Mouse (Mus musculus): ENCODE results near the gene Olfr648. TPM values are rescaled to one million over a fixed set of nuclear protein-coding genes. Genes with fewer than 3 reads are reported as not detected.

The Olfr648 gene
- polyA plus RNA-seq, 1 experiment, result not detected

GRCm38 (mm10) chr7:104195885-104196284 lies 12.7 kb upstream of the Olfr648 start, which contains the start of gene Olfr649:
Gene Olfr649 (minus strand): TSS chr7:104195985.
- Histone ChIP-seq H3K27ac (ENCODE audit: insufficient read depth, low read depth, low read length) (no peak within 1 kb of the TSS), H3K27me3 (replicated peaks; ENCODE audit: control insufficient read depth, insufficient read depth, low read length) (no peaks in the 10 kb centered on the region), H3K36me3 (ENCODE audit: control insufficient read depth, insufficient read depth, low read length) (no peaks in the 10 kb centered on the region), H3K4me3 (ENCODE audit: insufficient read depth, low read depth, low read length) (no peak within 1 kb of the TSS), H3K4me1 (ENCODE audit: control insufficient read depth, insufficient read depth, low read length) (no peaks in the 10 kb centered on the region)
- 79% methylated on average over 6 of the region's 6 CpGs for WGBS
- no peak for DNase-seq
- TF ChIP-seq CTCF (conservative IDR thresholded peaks at IDR 0.05; ENCODE audit: insufficient read depth, insufficient read length, low read depth, low read length), result no peak
- no peak for TF ChIP-seq POLR2A (IDR thresholded peaks at IDR 0.05; ENCODE audit: low read depth, low read length)

- H3K4me3 ChIP-seq (ENCODE audit: insufficient read depth, low read depth, low read length), result no peak overlapping the region
- TF ChIP-seq CTCF (conservative IDR thresholded peaks at IDR 0.05; ENCODE audit: insufficient read depth, insufficient read length, low read depth, low read length), result no peak
- no peak for TF ChIP-seq POLR2A (IDR thresholded peaks at IDR 0.05; ENCODE audit: low read depth, low read length)
- no peak for DNase-seq
- no peak overlapping the region for H3K27ac ChIP-seq (ENCODE audit: insufficient read depth, low read depth, low read length)
- H3K36me3 ChIP-seq (ENCODE audit: control insufficient read depth, insufficient read depth, low read length), result no peaks in the 10 kb centered on the region
- H3K4me1 ChIP-seq (ENCODE audit: control insufficient read depth, insufficient read depth, low read length), result no peaks in the 10 kb centered on the region
- H3K27me3 ChIP-seq (replicated peaks; ENCODE audit: control insufficient read depth, insufficient read depth, low read length), result no peaks in the 10 kb centered on the region
- 65% methylated on average over 9 of the region's 9 CpGs for WGBS
These were observed 8.1 kb upstream of the Olfr648 start for GRCm38 (mm10) chr7:104191275-104191674.

- Histone ChIP-seq H3K4me3 (ENCODE audit: insufficient read depth, low read depth, low read length) (no peak overlapping the region), H3K27me3 (replicated peaks; ENCODE audit: control insufficient read depth, insufficient read depth, low read length) (no peaks in the 10 kb centered on the region), H3K36me3 (ENCODE audit: control insufficient read depth, insufficient read depth, low read length) (no peaks in the 10 kb centered on the region), H3K27ac (ENCODE audit: insufficient read depth, low read depth, low read length) (no peak overlapping the region), H3K4me1 (ENCODE audit: control insufficient read depth, insufficient read depth, low read length) (no peaks in the 10 kb centered on the region)
- WGBS, result 90% methylated on average over 1 of the region's 1 CpGs
- DNase-seq, result no peak
- no peak for TF ChIP-seq CTCF (conservative IDR thresholded peaks at IDR 0.05; ENCODE audit: insufficient read depth, insufficient read length, low read depth, low read length)
- no peak for TF ChIP-seq POLR2A (IDR thresholded peaks at IDR 0.05; ENCODE audit: low read depth, low read length)
These were observed 4.1 kb downstream of the Olfr648 start for GRCm38 (mm10) chr7:104179074-104179473.

GRCm38 (mm10) chr7:104178422-104179054 lies 4.7 kb downstream of the Olfr648 start:
- Histone ChIP-seq H3K27me3 (replicated peaks; ENCODE audit: control insufficient read depth, insufficient read depth, low read length) (no peaks in the 10 kb centered on the region), H3K4me3 (ENCODE audit: insufficient read depth, low read depth, low read length) (no peak overlapping the region), H3K4me1 (ENCODE audit: control insufficient read depth, insufficient read depth, low read length) (no peaks in the 10 kb centered on the region), H3K27ac (ENCODE audit: insufficient read depth, low read depth, low read length) (no peak overlapping the region), H3K36me3 (ENCODE audit: control insufficient read depth, insufficient read depth, low read length) (no peaks in the 10 kb centered on the region)
- no peak for DNase-seq
- WGBS, result 70% methylated on average over 5 of the region's 5 CpGs
- TF ChIP-seq POLR2A (IDR thresholded peaks at IDR 0.05; ENCODE audit: low read depth, low read length), result no peak

GRCm38 (mm10) chr7:104175085-104175484 lies 8.1 kb downstream of the Olfr648 start:
- H3K4me3 ChIP-seq (ENCODE audit: insufficient read depth, low read depth, low read length), result no peak overlapping the region
- H3K4me1 ChIP-seq (ENCODE audit: control insufficient read depth, insufficient read depth, low read length), result no peaks in the 10 kb centered on the region
- TF ChIP-seq CTCF (conservative IDR thresholded peaks at IDR 0.05; ENCODE audit: insufficient read depth, insufficient read length, low read depth, low read length), result no peak
- TF ChIP-seq POLR2A (IDR thresholded peaks at IDR 0.05; ENCODE audit: low read depth, low read length), result no peak
- no peak overlapping the region for H3K27ac ChIP-seq (ENCODE audit: insufficient read depth, low read depth, low read length)
- H3K36me3 ChIP-seq (ENCODE audit: control insufficient read depth, insufficient read depth, low read length), result no peaks in the 10 kb centered on the region
- WGBS, result 47% methylated on average over 1 of the region's 1 CpGs
- no peak for DNase-seq
- no peaks in the 10 kb centered on the region for H3K27me3 ChIP-seq (replicated peaks; ENCODE audit: control insufficient read depth, insufficient read depth, low read length)

GRCm38 (mm10) chr7:104169634-104170204 lies 13.5 kb downstream of the Olfr648 start:
- no peaks in the 10 kb centered on the region for H3K27me3 ChIP-seq (replicated peaks; ENCODE audit: control insufficient read depth, insufficient read depth, low read length)
- no peak overlapping the region for H3K4me3 ChIP-seq (ENCODE audit: insufficient read depth, low read depth, low read length)
- TF ChIP-seq CTCF (conservative IDR thresholded peaks at IDR 0.05; ENCODE audit: insufficient read depth, insufficient read length, low read depth, low read length), result no peak
- no peak for TF ChIP-seq POLR2A (IDR thresholded peaks at IDR 0.05; ENCODE audit: low read depth, low read length)
- WGBS, result 50% methylated on average over 6 of the region's 6 CpGs
- H3K4me1 ChIP-seq (ENCODE audit: control insufficient read depth, insufficient read depth, low read length), result no peaks in the 10 kb centered on the region
- H3K27ac ChIP-seq (ENCODE audit: insufficient read depth, low read depth, low read length), result no peak overlapping the region
- H3K36me3 ChIP-seq (ENCODE audit: control insufficient read depth, insufficient read depth, low read length), result no peaks in the 10 kb centered on the region
- DNase-seq, result no peak

GRCm38 (mm10) chr7:104167105-104167504 lies 16.1 kb downstream of the Olfr648 start:
- Histone ChIP-seq H3K4me3 (ENCODE audit: insufficient read depth, low read depth, low read length) (no peak overlapping the region), H3K36me3 (ENCODE audit: control insufficient read depth, insufficient read depth, low read length) (no peaks in the 10 kb centered on the region), H3K27ac (ENCODE audit: insufficient read depth, low read depth, low read length) (no peak overlapping the region), H3K4me1 (ENCODE audit: control insufficient read depth, insufficient read depth, low read length) (no peaks in the 10 kb centered on the region), H3K27me3 (replicated peaks; ENCODE audit: control insufficient read depth, insufficient read depth, low read length) (no peaks in the 10 kb centered on the region)
- WGBS, result 79% methylated on average over 6 of the region's 6 CpGs
- no peak for TF ChIP-seq CTCF (conservative IDR thresholded peaks at IDR 0.05; ENCODE audit: insufficient read depth, insufficient read length, low read depth, low read length)
- TF ChIP-seq POLR2A (IDR thresholded peaks at IDR 0.05; ENCODE audit: low read depth, low read length), result no peak
- DNase-seq, result no peak

Measured in kidney, adult 2 months (tissue).